26 mouse cellular contexts compared by ENCODE assay signal in genomic region chr11:23647835-23648234, GRCm38 (mm10).
"Had no signal": no experiment of that assay in that cellular context is flagged by ENCODE, and none has a peak within 500 bp of the region (broad histone marks: within the 10 kb centered on the region; RNA-seq: fewer than 3 reads in every experiment).

No protein-coding gene starts in this region.

- H3K4me3 ChIP-seq: embryonic facial prominence, embryonic 10.5 days; embryonic facial prominence, embryonic 12.5 days; embryonic facial prominence, embryonic 13.5 days; embryonic facial prominence, embryonic 15.5 days; erythroblast, embryonic 14.5 days; forebrain, embryonic 10.5 days; forebrain, embryonic 12.5 days; forebrain, embryonic 13.5 days; forebrain, embryonic 15.5 days; gastrocnemius, adult 2 months; heart, adult 2 months; heart, embryonic 10.5 days had no signal

- H3K9ac ChIP-seq: embryonic facial prominence, embryonic 12.5 days; embryonic facial prominence, embryonic 13.5 days; embryonic facial prominence, embryonic 15.5 days; forebrain, embryonic 12.5 days; forebrain, embryonic 13.5 days; forebrain, embryonic 15.5 days; forebrain, postnatal 0 days had no signal

- H3K27ac ChIP-seq: embryonic facial prominence, embryonic 10.5 days; embryonic facial prominence, embryonic 12.5 days; embryonic facial prominence, embryonic 13.5 days; embryonic facial prominence, embryonic 15.5 days; forebrain, embryonic 10.5 days; forebrain, embryonic 12.5 days; forebrain, embryonic 13.5 days; forebrain, embryonic 15.5 days; gastrocnemius, adult 2 months; heart, adult 2 months; heart, embryonic 10.5 days had no signal

- H3K4me1 ChIP-seq: embryonic facial prominence, embryonic 10.5 days; embryonic facial prominence, embryonic 12.5 days; embryonic facial prominence, embryonic 13.5 days; embryonic facial prominence, embryonic 15.5 days; forebrain, embryonic 10.5 days; forebrain, embryonic 12.5 days; forebrain, embryonic 13.5 days; forebrain, embryonic 15.5 days; heart, embryonic 10.5 days had no signal

- H3K27me3 ChIP-seq: embryonic facial prominence, embryonic 12.5 days; embryonic facial prominence, embryonic 13.5 days; embryonic facial prominence, embryonic 15.5 days; forebrain, embryonic 12.5 days; forebrain, embryonic 13.5 days; forebrain, embryonic 15.5 days had no signal

- DNase-seq: cerebellum, adult 9-10 months; cerebellum, adult 9-11 months; cerebellum, postnatal 10 days; cerebellum, postnatal 14 days; cerebellum, postnatal 25 days; cerebellum, postnatal 36 days; embryo, embryonic 11 days; forebrain, postnatal 0 days; gastrocnemius, adult 2 months; gastrocnemius, postnatal 10 days; gastrocnemius, postnatal 14 days; gastrocnemius, postnatal 25 days; gastrocnemius, postnatal 36 days; heart, adult 11 months; heart, adult 18-20 months; heart, adult 2 months had no signal

- H3K9me3 ChIP-seq: embryonic facial prominence, embryonic 10.5 days; embryonic facial prominence, embryonic 12.5 days; embryonic facial prominence, embryonic 15.5 days; forebrain, embryonic 10.5 days; forebrain, embryonic 12.5 days; forebrain, embryonic 13.5 days; forebrain, embryonic 15.5 days; heart, embryonic 10.5 days had no signal
